Mouse (Mus musculus) ES-Bruce4 (cell line): ENCODE measurements at regions not wholly inside any gene's neighbourhood (a gene's known extent, or its start where the extent isn't known, plus 50 kb on each side); places are given as distances from the start of the nearest gene placed in this dataset.

Source experiments
- H3K27ac ChIP-seq: 2 replicates; pipeline ENCODE4 v1.5.1; 2012; ENCODE audit warnings: low read length, inconsistent platforms; ENCODE audit not compliant: insufficient read depth
- H3K27me3 ChIP-seq: 2 replicates; pipeline ENCODE4 v1.6.1; 2012; ENCODE audit warnings: mild to moderate bottlenecking, low read length, inconsistent platforms; ENCODE audit not compliant: control insufficient read depth, poor library complexity, insufficient read depth, severe bottlenecking
- H3K36me3 ChIP-seq: 2 replicates; pipeline ENCODE4 v1.6.1; 2012; ENCODE audit warnings: inconsistent platforms, mild to moderate bottlenecking, low read length, moderate library complexity; ENCODE audit not compliant: control insufficient read depth, poor library complexity, insufficient read depth, severe bottlenecking
- H3K4me1 ChIP-seq: one replicate; pipeline ENCODE4 v1.8.1; 2011; ENCODE audit warnings: low read length; ENCODE audit not compliant: control insufficient read depth, insufficient read depth
- H3K4me3 ChIP-seq: 2 replicates; pipeline ENCODE4 v1.5.1; 2011; ENCODE audit warnings: low read depth, mild to moderate bottlenecking, low read length
- H3K9ac ChIP-seq: 2 replicates; pipeline ENCODE4 v1.6.1; 2012; ENCODE audit warnings: low read depth, mild to moderate bottlenecking, inconsistent platforms; ENCODE audit not compliant: poor library complexity, severe bottlenecking
- H3K9me3 ChIP-seq: replicated peaks from 2 replicates; pipeline ENCODE4 v1.6.1; 2012; ENCODE audit warnings: mild to moderate bottlenecking, low read length, inconsistent platforms; ENCODE audit not compliant: control insufficient read depth, poor library complexity, insufficient read depth, severe bottlenecking
- CTCF ChIP-seq: IDR thresholded peaks from one replicate; pipeline ENCODE4 v1.8.1; 2011; ENCODE audit warnings: low read depth, low read length
- EP300 ChIP-seq: IDR thresholded peaks from 2 replicates; pipeline ENCODE4 v1.6.1; 2011; ENCODE audit warnings: low read depth, low read length; ENCODE audit not compliant: insufficient read depth
- POLR2A ChIP-seq: IDR thresholded peaks from one replicate; pipeline ENCODE4 v1.8.1; 2011; ENCODE audit warnings: low read length; ENCODE audit not compliant: insufficient read depth

- Histone ChIP-seq H3K36me3 (no peaks in the 10 kb centered on the region), H3K4me3 (no peak overlapping the region), H3K9me3 (no peaks in the 10 kb centered on the region), H3K9ac (no peak overlapping the region), H3K27me3 (no peaks in the 10 kb centered on the region), H3K4me1 (no peaks in the 10 kb centered on the region), H3K27ac (no peak overlapping the region)
- TF ChIP-seq EP300 (no peak), POLR2A (no peak), CTCF (no peak)
These were observed 194.7 kb upstream of the Rfx3 start for GRCm38 (mm10) chr19:28205691-28206090.

- H3K27me3 ChIP-seq: no peaks in the 10 kb centered on the region
- no peaks in the 10 kb centered on the region for H3K4me1 ChIP-seq
- H3K9me3 ChIP-seq: no peaks in the 10 kb centered on the region
- H3K4me3 ChIP-seq: no peak overlapping the region
- H3K36me3 ChIP-seq: no peaks in the 10 kb centered on the region
- TF ChIP-seq POLR2A (no peak), CTCF (no peak), EP300 (no peak)
- no peak overlapping the region for H3K27ac ChIP-seq
- no peak overlapping the region for H3K9ac ChIP-seq
These were observed 192.8 kb upstream of the Rfx3 start for GRCm38 (mm10) chr19:28203719-28204118.

DNA sequence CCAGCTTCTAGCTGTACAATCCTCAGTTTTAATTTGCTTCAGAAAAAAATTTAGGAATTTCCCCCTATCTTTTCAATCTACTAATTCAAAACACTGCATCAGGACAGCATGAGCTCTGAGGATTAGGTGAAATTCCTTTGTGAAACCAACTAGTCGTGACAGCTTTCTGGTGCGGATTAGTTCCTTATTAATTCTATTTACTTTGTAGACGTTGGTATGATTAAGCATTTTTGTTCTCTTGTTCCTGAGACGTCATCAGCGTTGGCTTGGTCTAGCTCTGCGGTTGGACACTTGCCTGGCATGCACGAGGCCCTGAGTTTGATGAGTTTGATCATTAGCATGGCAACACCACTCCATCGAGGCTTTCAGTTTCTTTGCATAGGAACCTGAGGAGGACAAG is 188.4 kb upstream of the Rfx3 start:
- no peaks in the 10 kb centered on the region for H3K36me3 ChIP-seq
- H3K27me3 ChIP-seq: no peaks in the 10 kb centered on the region
- H3K9me3 ChIP-seq: peaks cover 5% of the 10 kb centered on the region; the same call in 1 of the 2 replicates
- H3K27ac ChIP-seq: no peak overlapping the region
- no peaks in the 10 kb centered on the region for H3K4me1 ChIP-seq
- no peak overlapping the region for H3K4me3 ChIP-seq
- H3K9ac ChIP-seq: no peak overlapping the region
- no peak for TF ChIP-seq EP300
- no peak for TF ChIP-seq POLR2A

DNA sequence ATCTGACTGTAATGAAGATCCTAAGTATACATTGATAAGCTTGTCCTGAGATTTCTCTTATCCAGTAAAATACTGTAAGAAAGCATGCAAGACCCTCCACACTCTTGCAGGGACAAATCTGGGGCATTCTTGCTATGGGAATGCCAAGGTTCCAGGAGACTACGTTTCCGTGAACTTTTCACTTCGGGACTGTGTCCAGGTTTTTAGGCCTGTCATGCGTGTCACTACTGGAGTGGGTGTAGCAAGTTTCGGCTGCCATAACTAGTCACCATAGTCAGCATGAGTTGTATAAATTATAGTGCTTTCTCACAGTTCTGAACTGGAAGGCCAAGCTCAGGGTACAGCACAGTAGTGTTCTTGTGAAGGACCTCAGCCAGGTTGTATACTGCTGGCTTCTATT is 185.9 kb upstream of the Rfx3 start:
- H3K9me3 ChIP-seq: peaks cover 16% of the 10 kb centered on the region
- no peaks in the 10 kb centered on the region for H3K36me3 ChIP-seq
- no peaks in the 10 kb centered on the region for H3K27me3 ChIP-seq
- no peak overlapping the region for H3K4me3 ChIP-seq
- H3K9ac ChIP-seq: no peak overlapping the region
- H3K27ac ChIP-seq: no peak overlapping the region
- no peak for TF ChIP-seq POLR2A
- TF ChIP-seq CTCF: no peak
- no peak for TF ChIP-seq EP300
- no peaks in the 10 kb centered on the region for H3K4me1 ChIP-seq

GRCm38 (mm10) chr19:28192248-28192647 is 181.3 kb upstream of the Rfx3 start:
- Histone ChIP-seq H3K9me3 (peaks cover 16% of the 10 kb centered on the region), H3K27ac (no peak overlapping the region), H3K4me1 (no peaks in the 10 kb centered on the region), H3K27me3 (no peaks in the 10 kb centered on the region), H3K4me3 (no peak overlapping the region), H3K36me3 (no peaks in the 10 kb centered on the region), H3K9ac (no peak overlapping the region)
- no peak for TF ChIP-seq CTCF
- no peak for TF ChIP-seq EP300
- TF ChIP-seq POLR2A: no peak

DNA sequence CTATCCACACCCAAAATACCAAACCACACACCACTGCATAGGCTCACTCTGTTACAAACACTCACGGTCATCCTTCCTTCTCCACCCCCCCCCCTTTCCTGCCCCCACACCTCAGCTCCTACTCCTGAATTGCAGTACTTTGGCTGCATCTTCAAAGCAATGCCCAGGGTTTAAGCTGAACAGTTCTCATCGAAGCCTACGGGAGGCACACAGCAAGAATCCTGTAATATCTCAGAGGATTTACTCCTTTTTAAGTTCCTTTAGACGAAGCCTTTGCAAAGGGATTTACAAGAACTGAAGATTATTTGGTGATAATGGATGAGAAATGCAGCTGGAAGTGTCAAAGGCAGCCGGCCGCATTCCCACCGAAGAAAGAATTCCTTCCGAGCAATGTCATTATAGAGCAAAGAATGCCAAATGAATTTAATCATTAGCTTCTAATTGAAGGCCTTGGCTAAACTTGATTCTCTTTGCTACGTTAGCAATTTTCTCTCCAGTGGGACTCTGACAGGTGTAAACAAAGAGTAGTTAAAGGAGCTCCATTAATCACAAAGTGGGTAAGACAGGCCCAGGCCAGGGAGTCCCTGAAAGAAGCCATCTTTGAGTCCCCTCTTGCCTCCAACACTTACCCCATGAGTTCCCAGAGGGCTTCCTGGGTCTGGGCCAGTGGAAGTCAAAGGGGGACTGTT is 180.6 kb upstream of the Rfx3 start:
- H3K9ac ChIP-seq: no peak overlapping the region
- no peak overlapping the region for H3K27ac ChIP-seq
- H3K27me3 ChIP-seq: no peaks in the 10 kb centered on the region
- no peaks in the 10 kb centered on the region for H3K4me1 ChIP-seq
- H3K36me3 ChIP-seq: no peaks in the 10 kb centered on the region
- H3K9me3 ChIP-seq: peaks cover 16% of the 10 kb centered on the region
- H3K4me3 ChIP-seq: no peak overlapping the region
- TF ChIP-seq CTCF (no peak), EP300 (no peak)
